In the genomic region with DNA sequence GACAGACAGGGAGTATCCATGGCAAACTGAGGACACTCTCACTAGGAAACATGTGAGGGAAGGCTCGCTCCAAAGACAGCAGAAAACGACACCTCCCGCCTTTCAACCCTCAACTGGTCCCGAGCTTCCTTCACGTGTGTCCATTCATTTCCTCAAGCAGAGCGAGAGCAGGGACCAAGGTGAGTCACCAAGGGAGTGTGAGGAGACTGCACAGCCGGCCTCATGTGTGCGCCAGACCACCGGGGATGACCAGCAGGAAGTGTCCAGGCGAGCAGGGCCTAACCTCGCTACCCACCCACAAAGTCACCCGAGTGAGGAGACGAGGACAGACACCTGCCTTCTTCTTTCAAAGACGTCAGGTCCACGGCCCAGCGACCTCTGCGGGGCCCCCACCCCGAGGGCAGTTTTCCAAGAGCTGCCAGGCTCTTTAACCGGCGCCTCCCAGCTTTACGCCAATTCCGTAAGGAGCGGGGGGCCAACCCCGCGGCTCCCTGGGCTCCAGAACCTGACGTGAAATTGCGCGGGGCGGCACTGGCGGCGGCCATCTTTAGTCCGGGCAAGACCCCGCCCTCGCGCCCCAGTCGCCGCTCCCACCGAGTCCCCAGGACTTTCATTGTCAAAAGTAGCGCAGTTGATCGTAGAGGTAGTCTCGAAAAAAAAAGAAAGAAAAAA, we compare ENCODE assay signal across 1 mouse cellular context.
TF ChIP-seq lines count a peak whose summit lies in the region.

No protein-coding gene starts in this region.

TF ChIP-seq in MEL, 35 proteins besides CTCF, POLR2A, EP300 and RAD21 (continued from another document):
- TF ChIP-seq POLR2AphosphoS2 (IDR thresholded peaks at IDR 0.05; ENCODE audit: low read length) (peak; percentile 66; the same call in 1 of the 2 replicates), SIN3A (IDR thresholded peaks at IDR 0.05; ENCODE audit: low read length) (peak; percentile 61)
